ENCODE assay signal across 1 mouse cellular context in genomic region chr1:72210803-72211679, GRCm38 (mm10).
TF ChIP-seq lines count a peak whose summit lies in the region.

No protein-coding gene starts in this region.

TF ChIP-seq in CH12.LX, 34 proteins besides CTCF, POLR2A, EP300 and RAD21 (continued from another document):
- TF ChIP-seq JUND (conservative IDR thresholded peaks at IDR 0.05; ENCODE audit: low read depth, low read length) (no peak), HCFC1 (IDR thresholded peaks at IDR 0.05; ENCODE audit: low read depth, low read length) (no peak)
